Mouse (Mus musculus) layer of hippocampus, adult 9-10 months (tissue): ENCODE measurements around the gene Tmem150c.

ENCODE experiments used
- DNase-seq: peaks from one replicate; pipeline ENCODE4 v3.0.0; 2022; ENCODE audit warnings: low spot score

Gene Tmem150c

GRCm38 (mm10) chr5:100052728-100053127 is 106.9 kb downstream of the Tmem150c start:
- DNase-seq = no peak

DNA sequence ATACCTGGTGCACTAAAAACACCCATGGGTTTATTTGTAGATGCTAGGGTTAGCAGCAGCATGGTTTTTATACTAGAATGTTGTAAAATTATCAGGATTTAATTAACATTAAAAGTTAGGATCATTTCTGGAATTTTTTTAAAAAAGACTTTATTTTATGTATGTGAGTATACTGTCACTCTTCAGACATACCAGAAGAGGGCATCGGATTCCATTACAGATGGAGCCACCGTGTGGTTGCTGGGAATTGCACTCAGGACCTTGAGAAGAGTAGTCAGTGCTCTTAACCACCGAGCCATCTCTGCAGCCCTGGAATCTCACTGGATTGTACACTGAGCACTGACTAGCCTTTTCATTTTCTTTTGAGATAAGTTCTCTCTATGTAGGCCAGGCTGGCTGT is 109.7 kb downstream of the Tmem150c start:
- DNase-seq = no peak

DNA sequence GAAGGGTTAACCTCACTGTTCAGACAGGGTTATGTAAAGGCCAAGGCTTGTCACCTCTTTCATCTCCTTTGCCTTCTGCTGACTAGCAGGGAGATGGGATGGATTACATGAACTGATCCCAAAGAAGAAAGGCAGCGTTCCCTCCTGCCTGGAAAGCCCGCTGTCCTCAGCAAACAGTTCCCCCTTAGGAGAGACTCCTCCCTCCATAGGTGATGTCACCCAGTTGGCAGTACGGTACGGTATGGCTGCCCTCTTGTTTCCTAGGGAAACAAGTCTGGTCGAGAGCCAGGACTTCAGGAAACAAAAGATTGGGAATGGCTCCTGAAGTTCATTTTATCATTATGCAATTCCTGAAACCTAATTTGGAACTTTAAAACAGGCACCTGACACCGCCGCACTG is 111.7 kb downstream of the Tmem150c start:
- no peak for DNase-seq

GRCm38 (mm10) chr5:100047143-100047640 is 112.4 kb downstream of the Tmem150c start:
- no peak for DNase-seq

GRCm38 (mm10) chr5:100046096-100046495 is 113.5 kb downstream of the Tmem150c start:
- no peak for DNase-seq

- DNase-seq = no peak
Observed at GRCm38 (mm10) chr5:100044621-100045020, 115.0 kb downstream of the Tmem150c start.

GRCm38 (mm10) chr5:100044030-100044429 is 115.6 kb downstream of the Tmem150c start:
- DNase-seq = no peak

DNA sequence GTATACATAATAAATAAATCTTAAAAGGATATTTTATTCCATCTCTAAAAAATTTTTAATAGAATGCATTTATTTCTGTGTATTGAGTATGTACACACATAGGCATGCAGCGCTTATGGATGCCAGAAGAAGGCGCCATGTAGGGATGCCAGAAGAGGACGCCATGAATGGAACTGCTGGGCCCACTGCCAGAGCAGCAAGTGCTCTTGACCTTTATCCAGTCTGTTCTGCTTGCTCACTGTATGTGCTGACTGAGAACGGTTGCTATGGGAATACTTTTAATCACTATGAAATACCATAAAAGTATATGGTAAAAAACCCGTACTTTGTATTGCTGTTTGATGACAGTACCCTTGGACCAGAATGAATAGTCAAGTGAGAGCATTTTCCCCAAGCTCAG is 116.2 kb downstream of the Tmem150c start:
- no peak for DNase-seq

DNA sequence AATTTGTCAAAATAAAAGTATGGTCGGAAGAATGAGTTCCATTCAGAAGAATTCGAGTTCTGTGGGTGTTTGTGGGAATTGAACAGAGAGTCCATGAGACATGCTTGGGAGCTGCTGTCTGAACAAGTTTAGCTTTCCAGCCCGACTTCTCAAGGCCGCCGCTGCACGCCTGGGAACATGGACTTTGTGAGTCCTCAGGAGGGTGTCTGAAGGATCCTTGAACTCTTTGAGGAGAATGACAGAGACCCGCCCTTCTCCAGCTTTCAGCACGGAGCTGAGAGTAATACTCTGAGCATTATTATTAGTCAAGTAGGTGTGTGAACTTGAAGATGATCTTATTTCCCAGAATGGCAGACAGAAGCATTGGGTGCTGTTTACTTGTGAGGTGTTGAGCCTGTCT is 117.1 kb downstream of the Tmem150c start:
- DNase-seq = no peak

GRCm38 (mm10) chr5:100041272-100041671 is 118.3 kb downstream of the Tmem150c start:
- no peak for DNase-seq

DNA sequence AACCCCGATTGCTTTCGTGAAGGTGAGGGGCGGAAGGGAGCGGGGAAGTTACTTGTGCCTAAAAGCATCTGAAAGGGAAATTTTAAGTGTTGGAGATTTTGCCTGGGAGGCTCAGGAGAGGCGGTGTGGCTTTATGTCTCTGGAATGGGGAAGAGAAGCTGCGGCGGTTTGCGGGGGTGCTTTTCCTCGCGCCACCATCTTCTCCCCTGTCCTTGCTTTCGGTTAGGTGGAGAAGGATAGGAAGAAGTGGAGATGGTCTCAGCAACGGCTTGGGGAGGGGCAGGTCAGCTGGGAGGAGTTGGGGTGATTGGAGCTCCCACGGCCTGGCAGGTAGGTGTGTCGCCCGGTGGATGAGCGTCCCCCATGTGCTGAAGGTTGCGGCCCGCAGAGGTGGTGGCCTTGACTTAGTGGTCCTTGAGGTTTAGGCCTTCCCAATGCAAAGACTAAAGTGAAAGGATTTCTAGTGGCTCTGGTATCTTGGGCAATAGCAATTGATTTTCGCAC is 119.3 kb downstream of the Tmem150c start:
- no peak for DNase-seq

DNA sequence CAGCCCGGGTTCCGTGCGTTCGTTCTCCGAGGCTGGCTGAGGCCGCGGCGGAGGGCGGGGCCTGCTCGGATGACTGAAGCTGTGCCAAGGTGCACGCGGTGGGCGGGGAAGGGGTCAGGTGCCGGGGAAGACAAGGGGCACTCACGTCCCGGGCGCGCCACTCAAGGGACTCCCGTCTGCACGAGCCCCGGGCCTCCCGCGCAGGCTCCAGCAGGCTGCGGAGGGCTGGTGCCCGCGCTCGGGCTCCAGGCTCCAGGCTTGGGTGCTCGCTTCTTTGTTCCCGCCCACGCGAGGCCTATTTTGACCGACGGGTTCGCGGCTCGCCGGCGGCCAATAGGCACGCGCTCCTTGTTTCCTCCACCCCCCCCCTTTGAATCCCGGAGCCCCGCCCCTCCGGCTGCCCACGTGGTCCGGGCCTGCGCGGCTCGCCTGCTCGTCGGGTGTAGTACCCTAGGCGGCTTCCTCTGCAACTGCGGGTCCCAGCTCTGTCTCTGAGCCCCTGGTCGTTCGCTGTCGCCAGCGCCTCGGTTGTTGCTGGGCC is 119.9 kb downstream of the Tmem150c start, which contains the start of the genes Hnrnpdl and Enoph1:
Hnrnpdl (minus strand) TSS at position 63 of the 541 bp plus-strand sequence.
Enoph1 (plus strand) TSS at position 384 of the 541 bp plus-strand sequence.
- DNase-seq = peak; percentile 89

- peak; percentile 77 for DNase-seq
Observed at GRCm38 (mm10) chr5:100038714-100039601, 120.7 kb downstream of the Tmem150c start.

GRCm38 (mm10) chr5:100037965-100038713 is 121.5 kb downstream of the Tmem150c start:
- peak; percentile 49 for DNase-seq

GRCm38 (mm10) chr5:100036681-100037080 is 122.9 kb downstream of the Tmem150c start:
- DNase-seq = no peak

- no peak for DNase-seq
Observed at GRCm38 (mm10) chr5:100035950-100036349, 123.7 kb downstream of the Tmem150c start.

GRCm38 (mm10) chr5:100032646-100033045 is 127.0 kb downstream of the Tmem150c start:
- no peak for DNase-seq

GRCm38 (mm10) chr5:100032107-100032506 is 127.5 kb downstream of the Tmem150c start:
- no peak for DNase-seq

DNA sequence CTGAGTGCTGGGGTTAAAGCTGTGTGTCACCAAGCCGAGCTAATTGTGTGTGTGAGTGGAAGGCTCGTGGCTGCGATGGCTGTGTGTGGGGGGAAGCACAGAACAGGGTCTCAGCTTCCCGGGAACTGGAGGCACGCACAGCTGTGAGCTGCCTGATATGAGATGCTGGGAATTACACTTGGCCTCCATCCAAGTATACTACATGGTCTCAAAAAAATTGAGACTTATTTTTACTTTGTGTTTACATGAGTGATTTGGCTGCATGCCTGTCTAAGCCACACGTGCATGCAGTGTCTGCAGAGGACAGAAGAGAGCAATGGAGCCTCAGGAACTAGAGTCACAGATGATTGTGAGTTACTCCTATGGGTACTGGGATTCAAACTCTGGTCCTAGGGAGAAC is 129.5 kb downstream of the Tmem150c start:
- no peak for DNase-seq
